Comparison of ENCODE assay signal across 12 mouse cellular contexts in the genomic region with DNA sequence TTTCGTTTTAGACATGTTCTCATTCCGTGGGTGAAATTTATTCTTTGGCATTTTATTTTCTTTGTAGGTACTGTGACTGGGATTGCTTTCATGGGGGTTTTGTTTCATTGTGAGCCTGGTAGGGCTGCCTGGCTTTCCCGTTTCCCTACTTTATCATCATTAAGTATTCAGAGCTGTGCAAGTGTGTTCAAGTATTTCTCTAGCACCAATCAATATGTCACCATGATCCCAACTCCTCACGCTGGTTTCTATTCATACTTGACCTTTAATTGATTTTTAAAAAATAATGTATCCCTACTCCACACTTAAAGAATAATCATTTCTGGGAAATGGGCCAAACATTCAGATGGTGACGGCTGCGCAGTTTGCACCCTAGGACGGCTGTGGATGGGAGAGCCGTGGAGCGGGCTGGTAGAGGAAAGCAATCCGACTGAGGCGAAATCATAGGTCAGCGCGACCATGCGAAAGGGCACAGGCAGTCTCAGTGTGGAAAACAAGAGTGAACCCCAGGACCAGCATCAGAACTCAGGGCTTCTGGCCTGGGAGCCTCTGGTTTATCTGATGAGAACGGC.
DNase-seq lines count a peak whose midpoint lies in the region; ATAC-seq lines count a peak whose summit lies in the region.
"Had no signal": no experiment of that assay in that cellular context is flagged by ENCODE, and none has a peak within 500 bp of the region (broad histone marks: within the 10 kb centered on the region; RNA-seq: fewer than 3 reads in every experiment).

No protein-coding gene starts in this region.

- no peaks in the 10 kb centered on the region for H3K27me3 ChIP-seq in heart, embryonic 10.5 days (ENCODE audit: insufficient read depth, poor library complexity, severe bottlenecking)
- no peaks in the 10 kb centered on the region for H3K27me3 ChIP-seq in heart, embryonic 12.5 days (replicated peaks)
- no peaks in the 10 kb centered on the region for H3K27me3 ChIP-seq in midbrain, embryonic 14.5 days (ENCODE audit: control insufficient read depth, insufficient read depth, low read length)
- H3K27me3 ChIP-seq in midbrain, embryonic 15.5 days (replicated peaks) = no peaks in the 10 kb centered on the region; the same call in 1 of the 2 replicates
- H3K27me3 ChIP-seq: kidney, embryonic 15.5 days; midbrain, embryonic 12.5 days had no signal

- no peak overlapping the region for H3K4me3 ChIP-seq in heart, embryonic 10.5 days
- no peak overlapping the region for H3K4me3 ChIP-seq in heart, embryonic 12.5 days
- no peak overlapping the region for H3K4me3 ChIP-seq in midbrain, embryonic 14.5 days (replicated peaks; ENCODE audit: low read depth, low read length)
- H3K4me3 ChIP-seq in midbrain, embryonic 15.5 days = no peak overlapping the region
- H3K4me3 ChIP-seq: kidney, embryonic 15.5 days; midbrain, embryonic 12.5 days had no signal

- no peak for ATAC-seq in heart, embryonic 12.5 days (ENCODE audit: insufficient number of reproducible peaks, low FRiP score)
- ATAC-seq in midbrain, embryonic 14.5 days (ENCODE audit: low FRiP score, low TSS enrichment) = no peak
- no peak for ATAC-seq in midbrain, embryonic 15.5 days (replicated peaks)
- ATAC-seq: inflammation-experienced regulatory T-cells, adult 6 months had no signal

- H3K4me1 ChIP-seq in heart, embryonic 10.5 days = peaks cover 5% of the 10 kb centered on the region
- peaks cover 8% of the 10 kb centered on the region; the same call in 1 of the 2 replicates for H3K4me1 ChIP-seq in heart, embryonic 12.5 days (replicated peaks)
- H3K4me1 ChIP-seq in midbrain, embryonic 14.5 days (ENCODE audit: control insufficient read depth, insufficient read depth, low read length) = peaks cover 12% of the 10 kb centered on the region
- peaks cover 8% of the 10 kb centered on the region for H3K4me1 ChIP-seq in midbrain, embryonic 15.5 days

- no peaks in the 10 kb centered on the region for H3K9me3 ChIP-seq in heart, embryonic 10.5 days
- peaks cover 4% of the 10 kb centered on the region; the same call in 1 of the 2 replicates for H3K9me3 ChIP-seq in heart, embryonic 12.5 days (replicated peaks)
- H3K9me3 ChIP-seq in midbrain, embryonic 14.5 days (ENCODE audit: control insufficient read depth, low read length) = no peaks in the 10 kb centered on the region; the same call in 1 of the 2 replicates
- no peaks in the 10 kb centered on the region for H3K9me3 ChIP-seq in midbrain, embryonic 15.5 days
- H3K9me3 ChIP-seq: kidney, embryonic 15.5 days; midbrain, embryonic 12.5 days had no signal

- peak; percentile 69 for DNase-seq in heart, embryonic 10.5 days (ENCODE audit: low spot score)
- peak; percentile 18 for DNase-seq in midbrain, embryonic 14.5 days
- DNase-seq in layer of hippocampus, adult 9-11 months = peak; percentile 21
- DNase-seq in gastrocnemius, postnatal 25 days = no peak
- no peak for DNase-seq in frontal cortex, postnatal 36 days (ENCODE audit: low spot score in 2 of 2)
- DNase-seq: cerebellum, adult 2 months; thymus, postnatal 36 days had no signal

- no peak overlapping the region for H3K4me2 ChIP-seq in heart, embryonic 12.5 days
- no peak overlapping the region for H3K4me2 ChIP-seq in midbrain, embryonic 14.5 days (ENCODE audit: low read length)
- no peak overlapping the region for H3K4me2 ChIP-seq in midbrain, embryonic 15.5 days
- H3K4me2 ChIP-seq: kidney, embryonic 15.5 days; midbrain, embryonic 12.5 days had no signal

- no peak overlapping the region for H3K27ac ChIP-seq in heart, embryonic 10.5 days
- H3K27ac ChIP-seq in heart, embryonic 12.5 days (ENCODE audit: poor library complexity, severe bottlenecking) = no peak overlapping the region
- H3K27ac ChIP-seq in midbrain, embryonic 14.5 days (replicated peaks; ENCODE audit: low read depth, low read length) = no peak overlapping the region
- no peak overlapping the region for H3K27ac ChIP-seq in midbrain, embryonic 15.5 days
- H3K27ac ChIP-seq: kidney, embryonic 15.5 days; midbrain, embryonic 12.5 days had no signal

- no peaks in the 10 kb centered on the region for H3K36me3 ChIP-seq in heart, embryonic 10.5 days
- no peaks in the 10 kb centered on the region for H3K36me3 ChIP-seq in heart, embryonic 12.5 days
- no peaks in the 10 kb centered on the region for H3K36me3 ChIP-seq in midbrain, embryonic 14.5 days (ENCODE audit: control insufficient read depth, insufficient read depth, low read length)
- no peaks in the 10 kb centered on the region for H3K36me3 ChIP-seq in midbrain, embryonic 15.5 days (replicated peaks)
- H3K36me3 ChIP-seq: kidney, embryonic 15.5 days; midbrain, embryonic 12.5 days had no signal

- 88% methylated on average over 15 of the region's 15 CpGs for WGBS in heart, embryonic 10.5 days
- 84% methylated on average over 15 of the region's 15 CpGs for WGBS in heart, embryonic 12.5 days
- WGBS in midbrain, embryonic 14.5 days = 83% methylated on average over 15 of the region's 15 CpGs
- WGBS in midbrain, embryonic 15.5 days = 75% methylated on average over 15 of the region's 15 CpGs

- H3K9ac ChIP-seq in heart, embryonic 12.5 days = no peak overlapping the region
- H3K9ac ChIP-seq in midbrain, embryonic 14.5 days (replicated peaks; ENCODE audit: low read length) = no peak overlapping the region
- H3K9ac ChIP-seq in midbrain, embryonic 15.5 days = no peak overlapping the region
- H3K9ac ChIP-seq: kidney, embryonic 15.5 days; midbrain, embryonic 12.5 days had no signal

Comparison
In these comparisons a context has a peak if more than half of its experiments do, and no peak if none do; other contexts are left out.
1. DNase-seq: peak in heart, embryonic 10.5 days (single experiment), midbrain, embryonic 14.5 days (single experiment) and layer of hippocampus, adult 9-11 months (single experiment); none in gastrocnemius, postnatal 25 days (single experiment) and frontal cortex, postnatal 36 days (0 of 2).